Mouse (Mus musculus): ENCODE measurements at regions not wholly inside any gene's neighbourhood (a gene's known extent, or its start where the extent isn't known, plus 50 kb on each side); places are given as distances from the start of the nearest gene placed in this dataset.

DNA sequence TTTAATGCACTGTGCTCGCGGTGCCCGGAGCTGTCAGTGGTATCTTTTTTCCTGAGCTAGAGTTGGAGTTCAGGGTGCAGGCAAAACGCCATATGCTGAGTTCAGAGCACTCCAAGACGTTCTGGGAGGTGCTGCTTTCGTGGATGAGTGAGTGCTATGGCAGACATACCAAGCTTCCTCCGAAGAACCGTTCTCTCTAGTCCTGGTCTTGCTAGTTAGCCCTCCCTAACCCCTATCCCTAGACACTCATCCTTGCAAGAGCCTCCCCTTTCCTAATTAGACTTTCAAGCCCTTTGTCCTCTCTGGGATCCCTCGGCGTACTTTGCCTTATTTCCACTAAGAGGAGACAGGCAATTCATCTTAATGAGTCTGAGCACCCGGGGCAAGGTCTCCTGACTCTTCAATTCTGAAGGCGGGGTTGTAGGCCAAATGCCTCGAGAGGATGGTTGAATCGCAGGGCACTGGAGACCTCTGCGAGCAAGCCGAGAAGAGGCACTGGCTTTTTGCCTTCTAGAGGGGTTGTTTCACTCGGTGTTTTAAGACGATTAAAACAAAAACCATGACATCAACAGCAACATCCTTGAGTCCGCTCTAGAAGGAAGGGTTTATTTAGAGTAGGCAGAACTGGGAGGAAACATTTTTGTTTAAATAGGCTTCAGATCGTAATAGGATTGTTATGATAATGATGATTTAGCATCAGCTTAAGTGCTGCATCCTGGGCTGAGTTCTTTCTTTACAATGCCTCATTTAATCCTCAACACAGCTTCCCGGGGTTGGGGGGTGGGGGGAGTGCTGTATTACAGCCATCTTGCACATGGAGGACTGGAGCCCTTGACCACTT is 243.6 kb downstream of the Ndfip2 start:
- no peak for DNase-seq (ENCODE audit: low read depth, low spot score)

DNA sequence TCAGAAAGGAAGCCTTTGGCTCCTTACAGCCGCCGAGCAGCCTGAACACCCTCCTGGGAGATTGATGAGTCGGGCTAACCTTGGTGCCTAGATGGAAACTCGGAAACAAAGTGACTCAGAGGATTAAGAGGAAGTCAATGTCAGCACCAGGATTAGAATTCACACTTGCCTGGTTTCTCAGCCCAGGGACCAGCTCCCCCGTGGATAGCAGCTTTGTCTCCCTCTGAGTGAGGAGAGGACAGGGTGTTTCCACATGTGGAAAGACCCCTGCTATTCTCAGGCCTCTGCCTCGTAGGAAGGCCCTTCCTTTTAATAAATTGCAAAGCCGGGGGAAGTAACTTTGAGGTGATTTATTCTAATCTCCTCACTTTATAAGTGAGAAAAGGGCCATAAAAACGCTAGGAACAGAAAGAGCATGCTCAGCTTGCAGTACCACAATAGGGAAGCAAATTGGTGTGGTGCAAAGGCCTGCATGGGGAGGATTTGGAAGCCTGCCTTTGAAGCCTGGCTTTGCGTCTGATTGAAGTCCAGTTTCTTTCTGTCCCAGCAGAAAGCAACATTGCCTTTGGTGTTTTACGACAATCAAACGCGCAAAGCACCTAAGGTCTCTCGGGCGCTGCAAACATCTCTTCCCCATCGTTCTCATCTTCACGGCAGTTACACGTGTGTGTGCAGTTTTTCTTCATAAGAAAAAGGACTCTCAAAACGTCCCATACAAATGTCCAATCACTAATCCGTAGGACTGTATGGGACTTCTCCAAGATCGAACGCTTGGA is 242.8 kb downstream of the Ndfip2 start:
- no peak for DNase-seq (ENCODE audit: low read depth, low spot score)

DNA sequence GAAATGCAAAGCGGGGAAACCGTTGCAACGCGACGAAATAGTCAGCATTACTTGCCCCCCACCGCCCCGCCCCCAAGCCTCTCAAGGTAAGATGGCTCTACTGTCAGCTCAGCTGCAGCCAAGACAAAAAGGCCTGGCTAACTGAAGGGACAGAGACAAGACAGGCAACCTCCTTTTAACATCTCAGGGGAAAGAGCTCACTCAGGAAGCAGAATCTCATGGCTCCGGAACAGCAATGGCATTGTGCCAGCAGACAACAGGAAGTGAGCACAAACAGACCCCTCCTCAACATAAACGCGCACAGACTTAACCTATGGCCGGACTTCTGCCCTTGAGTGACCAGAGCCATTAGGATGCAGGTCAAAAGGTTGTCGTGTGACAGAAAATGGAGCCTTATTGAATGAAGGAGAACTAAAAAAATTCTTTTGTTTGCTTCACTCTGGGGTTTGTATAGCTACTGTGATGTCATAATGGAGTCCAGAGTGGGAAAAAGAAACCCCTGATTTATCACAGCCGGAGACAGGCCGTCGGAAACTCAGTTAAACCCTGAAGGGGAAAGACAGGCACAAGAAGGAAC is 241.0 kb downstream of the Ndfip2 start:
- no peak for DNase-seq (ENCODE audit: low read depth, low spot score)

DNA sequence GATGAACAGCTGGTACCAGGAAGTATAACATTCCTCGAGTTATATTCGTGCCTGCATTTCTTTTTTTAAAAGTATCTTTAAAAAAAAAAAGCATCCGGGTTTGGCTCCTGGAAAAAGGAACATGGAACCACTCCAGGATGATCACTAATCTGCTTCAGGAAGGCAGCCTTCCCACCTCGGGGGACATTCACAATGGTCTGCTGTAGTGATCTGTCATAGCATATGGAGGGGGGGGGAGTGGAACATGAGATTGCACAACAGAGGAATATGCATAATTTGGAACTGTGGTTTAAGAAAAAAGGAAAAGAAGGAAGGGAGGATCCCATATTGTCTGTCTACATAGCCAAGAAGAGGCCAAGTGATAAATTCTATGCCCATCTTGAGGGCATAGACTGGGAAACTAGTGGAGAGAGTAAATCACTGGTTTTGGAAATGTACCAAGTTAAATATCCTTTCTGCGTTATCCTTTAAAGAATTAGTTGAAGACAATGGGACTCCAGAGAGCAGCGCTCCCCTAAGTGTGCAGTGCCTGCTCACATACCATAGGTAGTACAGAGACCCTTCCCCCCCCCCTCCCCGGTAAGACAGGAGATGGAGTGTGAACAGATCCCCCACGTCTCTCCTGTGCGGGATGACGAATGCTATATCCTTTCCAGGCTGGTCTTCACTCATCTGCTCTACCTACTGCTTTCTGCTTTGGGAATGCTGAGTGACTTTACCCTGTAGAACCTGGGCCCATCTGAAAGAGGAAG is 240.0 kb downstream of the Ndfip2 start:
- no peak for DNase-seq (ENCODE audit: low read depth, low spot score)

DNA sequence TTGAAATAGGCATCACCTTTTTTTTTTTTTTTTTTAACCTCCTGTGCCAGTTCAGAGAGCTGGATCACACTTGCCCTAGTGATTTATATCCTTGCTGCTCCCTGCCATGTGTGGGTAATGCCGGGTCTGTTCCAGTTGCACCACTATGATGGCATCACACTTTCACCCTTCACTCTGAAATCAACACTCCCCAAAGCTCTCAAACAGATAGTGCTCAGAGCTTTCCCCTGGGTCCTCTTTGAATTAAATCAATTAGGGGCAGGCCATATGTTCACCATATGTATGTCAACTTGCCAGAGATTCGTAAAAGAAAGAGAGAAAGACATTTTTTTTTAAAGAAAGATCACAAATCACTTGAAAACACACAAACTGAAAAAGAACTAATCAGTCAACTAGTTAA is 236.8 kb downstream of the Ndfip2 start:
- DNase-seq (ENCODE audit: low read depth, low spot score): no peak

DNA sequence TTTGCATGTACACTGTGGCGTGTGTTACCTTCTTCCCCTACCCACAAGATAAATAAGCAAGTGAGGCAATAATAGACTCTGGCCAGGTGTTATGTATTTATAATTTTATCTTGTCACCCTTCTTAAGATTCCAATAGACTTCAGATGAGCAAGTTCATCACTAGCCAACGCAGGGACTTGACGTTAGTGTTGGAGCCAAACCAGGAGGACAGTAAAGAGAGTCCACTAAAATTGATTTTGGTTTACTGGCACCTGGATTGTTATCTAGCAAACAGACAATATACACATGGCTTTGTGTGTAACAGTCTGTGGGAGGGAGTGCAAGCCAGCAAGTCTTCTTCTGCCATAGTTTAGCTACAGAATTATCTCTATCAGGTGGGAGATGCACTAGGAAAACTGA is 236.0 kb downstream of the Ndfip2 start:
- DNase-seq (ENCODE audit: low read depth, low spot score): no peak

DNA sequence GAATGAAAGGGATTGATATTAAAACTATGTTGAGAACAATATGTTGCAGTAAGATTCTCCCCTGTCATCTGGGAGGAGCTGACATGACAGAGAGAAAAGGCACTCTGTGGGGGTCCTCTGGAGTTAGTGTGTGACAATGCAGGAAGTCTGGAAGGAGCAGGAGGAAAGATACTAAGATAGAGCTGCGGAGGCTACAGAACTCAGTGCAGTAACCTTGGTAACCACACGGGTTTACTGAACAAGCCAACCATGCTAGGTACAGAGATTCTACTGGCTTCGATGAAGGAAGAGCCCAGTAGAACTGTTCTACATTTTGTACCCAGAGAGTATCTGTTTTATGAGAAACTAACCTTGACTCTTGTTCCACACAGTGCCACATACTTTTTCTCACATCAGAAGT is 231.8 kb downstream of the Ndfip2 start:
- no peak for DNase-seq (ENCODE audit: low read depth, low spot score)

DNA sequence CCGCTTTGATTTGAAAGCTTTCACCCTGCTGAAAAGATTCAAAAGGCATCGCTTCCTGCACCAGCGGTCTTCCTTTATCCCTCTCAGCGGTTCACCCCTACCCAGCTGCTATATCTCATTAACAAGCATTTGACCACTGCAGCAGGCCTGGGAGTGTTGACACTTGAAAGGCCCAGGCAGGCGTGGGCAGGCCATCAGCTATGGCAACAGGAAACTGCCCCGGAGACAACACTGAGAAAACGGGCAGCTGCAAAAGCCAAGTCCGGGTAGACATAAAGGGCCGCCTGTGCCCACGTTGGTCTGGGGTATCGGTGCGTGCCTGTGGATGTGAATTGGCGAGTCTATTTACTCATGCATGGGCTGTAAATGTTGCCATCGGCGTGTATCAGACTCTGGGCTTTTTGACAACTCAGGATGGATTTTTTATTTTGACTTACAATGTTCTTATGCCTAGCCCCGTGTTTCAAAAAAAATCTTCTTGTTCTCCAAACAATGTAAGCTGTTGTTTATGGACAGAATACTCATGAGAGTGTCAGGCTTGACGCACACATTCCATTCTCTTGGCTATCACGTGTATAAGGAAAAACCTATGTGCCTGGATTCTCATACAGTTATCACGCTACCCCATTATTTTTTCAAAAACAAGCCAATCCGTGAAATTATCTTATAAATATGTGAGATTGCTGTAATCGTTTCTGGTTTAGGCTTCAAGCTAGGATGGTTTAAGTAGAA is 225.1 kb downstream of the Ndfip2 start:
- DNase-seq (ENCODE audit: low read depth, low spot score): no peak

DNA sequence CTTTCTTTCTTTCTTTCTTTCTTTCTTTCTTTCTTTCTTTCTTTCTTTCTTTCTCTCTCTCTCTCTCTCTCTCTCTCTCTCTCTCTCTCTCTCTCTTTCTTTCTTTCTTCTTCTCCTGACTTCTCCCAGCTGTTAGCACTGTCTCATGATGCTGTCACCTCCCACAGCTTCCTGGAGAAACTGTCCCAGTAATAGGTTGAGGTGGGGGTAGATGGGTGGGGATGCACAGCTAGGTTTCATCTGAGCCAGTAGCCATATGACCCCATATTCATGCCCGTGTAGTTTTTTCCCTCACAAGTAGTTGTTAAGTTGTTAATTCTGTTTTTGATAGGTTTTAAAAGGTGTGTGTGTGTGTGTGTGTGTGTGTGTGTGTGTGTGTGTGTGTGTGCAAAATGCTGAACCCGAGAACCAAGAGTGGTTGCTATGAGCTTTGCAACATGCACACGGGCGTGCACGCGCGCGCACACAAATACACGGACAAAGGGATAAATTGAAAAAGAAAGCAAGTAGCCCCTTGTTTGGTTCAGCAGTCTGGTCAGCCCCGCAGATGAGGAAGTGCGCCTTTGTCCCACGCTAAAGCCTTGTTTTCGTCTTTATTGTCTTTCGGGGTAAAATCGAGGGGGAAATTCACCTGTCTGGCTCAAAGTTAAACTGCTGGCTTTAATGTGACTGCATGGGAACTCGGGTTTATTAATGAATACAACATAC is 224.4 kb downstream of the Ndfip2 start:
- DNase-seq (ENCODE audit: low read depth, low spot score): no peak

DNA sequence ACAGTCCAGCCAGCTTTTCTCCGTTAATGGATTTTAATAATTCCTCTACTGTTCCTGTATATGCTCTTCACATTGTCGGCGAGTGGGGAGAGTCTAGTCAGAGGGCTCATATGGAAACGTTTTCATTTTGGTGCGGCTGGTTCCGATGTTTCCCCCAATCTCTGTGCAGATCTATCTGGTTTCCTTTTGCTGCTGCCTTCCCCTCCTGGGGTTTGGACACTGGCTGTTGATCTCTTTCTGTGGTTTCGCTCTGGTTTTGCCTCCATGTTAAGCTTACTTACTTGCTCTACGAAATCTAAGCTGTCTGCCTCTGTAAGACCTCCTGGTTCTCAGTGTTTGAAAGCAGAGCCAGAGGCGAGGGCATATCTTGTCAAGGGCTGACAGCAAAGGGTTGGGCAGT is 221.7 kb downstream of the Ndfip2 start:
- no peak for DNase-seq (ENCODE audit: low read depth, low spot score)

DNA sequence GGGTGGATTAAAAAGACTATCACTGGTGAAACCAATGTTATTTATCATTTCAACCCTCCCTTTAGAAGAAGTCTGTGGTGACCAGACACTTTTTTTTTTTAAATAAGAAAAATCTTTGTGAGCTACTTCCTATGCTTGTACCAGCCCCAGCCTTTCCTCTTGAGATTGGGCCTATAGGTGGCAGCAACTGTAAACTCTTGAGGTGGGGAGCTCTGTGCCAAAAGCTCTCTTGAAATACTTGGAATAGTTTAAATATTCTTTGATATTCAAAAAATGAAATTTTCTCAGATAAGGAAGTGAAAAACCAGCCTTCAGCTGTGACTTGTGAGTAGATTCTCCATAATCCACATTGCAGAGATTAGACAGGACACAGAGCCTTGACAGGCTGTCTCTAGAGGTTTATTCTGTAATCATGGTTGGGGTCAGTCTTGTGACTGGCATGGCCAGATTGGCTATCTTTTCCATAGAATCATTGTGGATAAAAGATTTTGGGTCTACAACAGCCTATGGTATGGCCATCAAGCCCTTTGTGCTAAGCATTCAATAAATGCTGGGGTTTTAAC is 216.7 kb downstream of the Ndfip2 start:
- peak; percentile 55 for DNase-seq (ENCODE audit: low read depth, low spot score)

DNA sequence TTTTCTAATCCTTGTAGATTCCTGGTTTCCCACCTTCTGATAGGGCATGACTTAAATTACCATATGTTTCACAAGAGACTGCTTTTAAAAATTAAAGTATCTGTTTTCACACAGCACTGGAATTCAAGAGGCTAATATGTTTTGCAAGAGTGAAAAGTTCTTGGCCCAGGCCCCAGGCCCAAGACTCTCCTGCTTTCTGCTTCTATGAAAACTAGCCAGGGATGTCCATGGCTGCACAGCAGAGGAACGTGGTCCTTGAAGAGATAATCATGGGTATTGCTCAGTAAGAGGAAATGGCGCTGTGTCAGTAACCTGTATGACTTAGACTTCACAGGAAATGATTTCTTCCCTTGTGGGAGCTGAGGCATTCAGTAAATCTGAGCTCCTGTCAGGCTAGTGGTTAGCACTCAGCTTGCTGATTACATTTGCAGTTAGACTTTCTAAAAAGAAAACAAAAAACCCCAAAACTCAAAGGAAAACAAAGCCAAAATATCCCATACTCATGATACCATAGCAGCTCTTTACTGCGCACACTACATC is 190.6 kb downstream of the Ndfip2 start:
- DNase-seq (ENCODE audit: low read depth, low spot score): no peak

DNA sequence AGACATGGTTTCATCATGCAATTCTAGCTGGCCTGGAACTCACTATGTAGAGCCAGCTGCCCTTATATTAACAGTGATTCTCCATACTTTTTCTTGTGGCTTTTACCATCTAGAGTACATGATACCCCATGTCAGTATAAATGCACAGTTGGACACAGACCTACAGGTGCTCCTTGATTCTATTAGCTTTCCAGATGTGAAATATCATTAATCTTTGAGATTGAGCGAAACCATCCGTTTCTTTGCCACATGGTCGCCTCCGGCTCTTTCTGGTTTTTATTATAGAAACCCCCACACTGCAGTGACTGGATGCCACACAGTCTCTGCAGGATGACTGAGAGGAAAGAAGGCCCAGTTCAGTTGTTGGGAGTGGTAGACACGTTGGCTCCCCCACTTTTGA is 188.7 kb downstream of the Ndfip2 start:
- DNase-seq (ENCODE audit: low read depth, low spot score): no peak

DNA sequence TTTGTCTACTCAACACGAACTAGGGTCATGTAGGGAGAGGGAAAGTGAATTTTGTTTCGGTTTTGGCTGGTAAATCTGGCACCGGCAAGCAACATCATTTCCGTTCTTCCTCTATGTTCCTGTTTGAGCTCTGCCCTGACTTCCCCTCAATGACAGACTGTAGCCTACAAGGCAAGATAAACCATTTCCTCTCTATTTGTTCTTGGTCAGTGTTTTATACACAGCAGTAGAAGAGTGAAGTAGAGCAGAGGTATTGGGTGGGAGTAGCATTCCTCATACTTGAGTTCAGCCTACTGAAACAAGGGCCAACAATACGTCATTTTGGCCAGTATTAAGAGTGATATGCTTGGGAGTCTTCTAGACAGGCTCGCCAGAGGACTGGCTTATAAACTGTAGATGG is 177.0 kb downstream of the Ndfip2 start:
- no peak for DNase-seq (ENCODE audit: low read depth, low spot score)

DNA sequence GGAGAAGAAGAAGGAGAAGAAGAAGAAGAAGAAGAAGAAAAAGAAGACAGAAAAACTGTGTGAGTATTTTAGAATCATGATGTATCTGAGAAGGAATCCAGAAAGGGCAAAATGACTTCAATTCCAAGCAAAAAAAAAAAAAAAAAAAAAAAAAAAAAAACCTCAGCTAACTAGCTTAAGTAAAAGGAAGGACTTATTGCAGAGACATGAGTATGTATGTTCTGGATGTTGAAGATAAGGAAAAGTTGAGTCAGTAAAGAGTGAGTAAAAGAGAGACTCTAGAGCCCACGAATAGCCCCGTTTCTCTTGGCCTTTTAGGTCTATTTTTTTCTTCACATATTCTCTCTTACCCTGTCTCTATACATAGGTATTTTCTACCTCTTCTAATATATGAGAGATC is 175.1 kb downstream of the Ndfip2 start:
- DNase-seq (ENCODE audit: low read depth, low spot score): no peak

DNA sequence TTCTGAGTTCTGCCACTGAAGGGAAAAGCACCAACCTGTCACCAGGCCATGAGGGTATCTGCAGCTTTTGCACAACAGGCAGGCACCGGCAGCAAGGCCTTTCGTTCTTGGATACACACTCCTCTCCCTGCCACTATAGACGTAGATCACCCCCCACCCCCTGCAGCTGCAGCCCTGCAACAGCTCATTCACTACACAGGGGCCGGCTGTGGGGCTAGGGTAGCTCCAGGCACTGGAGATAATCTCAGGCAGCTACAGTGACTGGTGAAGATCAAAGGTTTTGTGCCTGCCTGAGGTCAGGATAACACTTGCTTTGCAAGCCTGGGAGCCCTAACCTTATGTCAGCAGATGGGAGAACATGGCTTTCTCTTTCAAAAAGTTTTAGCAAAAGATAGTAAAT is 174.3 kb downstream of the Ndfip2 start:
- no peak for DNase-seq (ENCODE audit: low read depth, low spot score)

DNA sequence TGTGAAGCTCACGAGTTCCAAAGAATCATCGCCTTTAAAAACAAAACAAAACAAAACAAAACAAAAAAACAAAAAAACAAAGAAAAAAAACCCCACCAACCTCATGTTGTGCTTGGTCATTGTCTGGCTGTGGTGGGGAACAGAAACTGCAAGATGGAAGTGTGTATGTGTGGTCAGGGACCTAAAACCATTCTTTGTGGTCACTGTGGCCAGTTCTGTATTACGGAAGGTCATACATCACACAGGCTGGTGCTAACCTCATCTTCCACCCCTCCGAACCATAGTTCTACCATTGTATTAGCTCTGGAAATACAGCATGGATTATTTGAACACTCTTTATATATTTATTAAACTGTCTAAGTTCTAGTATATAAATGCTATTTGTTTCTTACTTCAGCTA is 173.2 kb downstream of the Ndfip2 start:
- no peak for DNase-seq (ENCODE audit: low read depth, low spot score)

DNA sequence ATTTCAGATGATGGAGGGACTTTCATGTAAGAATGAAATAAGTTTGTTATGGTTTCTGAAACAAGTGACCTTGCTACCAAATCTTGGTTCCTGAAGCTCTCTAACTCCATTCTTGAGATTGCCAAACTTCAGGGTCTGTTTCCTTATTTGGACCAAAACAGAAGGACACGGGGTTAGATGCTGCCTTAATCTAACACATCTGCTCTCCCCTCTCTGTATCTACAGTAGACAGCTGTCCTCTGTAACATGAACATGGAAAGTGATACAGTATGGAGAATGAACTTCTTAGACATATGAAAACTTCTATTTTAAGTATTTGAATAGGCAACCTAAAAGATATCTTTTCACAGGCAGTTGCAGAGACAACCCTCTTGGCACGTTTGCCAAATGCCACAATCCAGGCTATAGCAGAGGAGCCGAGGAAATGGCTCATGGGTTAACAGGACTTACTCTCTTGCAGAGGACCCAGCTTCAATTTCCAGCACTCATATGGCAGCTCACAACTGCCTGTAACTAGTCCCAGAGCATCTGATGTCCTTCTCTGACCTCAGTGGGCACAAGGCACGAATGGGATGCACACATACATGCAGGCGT is 171.4 kb downstream of the Ndfip2 start:
- DNase-seq (ENCODE audit: low read depth, low spot score): no peak

DNA sequence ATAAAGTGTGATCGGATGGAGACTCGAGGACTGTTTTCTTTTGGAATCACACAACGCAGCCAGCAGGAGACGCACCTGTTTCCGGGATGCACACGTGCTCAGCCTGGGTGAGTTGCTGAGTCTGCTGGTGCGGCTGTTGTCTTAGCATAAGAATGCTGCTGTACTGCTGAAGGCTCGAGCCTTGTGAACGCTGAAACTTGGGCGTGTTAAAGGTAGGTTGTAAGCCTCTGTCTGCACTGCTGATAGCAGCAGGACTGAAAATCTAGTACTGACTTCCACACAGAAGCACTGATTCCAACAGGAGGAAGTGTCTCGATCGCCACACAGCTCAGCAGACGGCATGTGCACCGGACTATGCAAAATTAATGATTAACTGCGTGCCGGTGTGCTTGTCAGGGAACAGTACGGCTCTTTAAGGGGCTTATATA is 169.1 kb downstream of the Ndfip2 start:
- no peak for DNase-seq (ENCODE audit: low read depth, low spot score)

Measured in brain, embryonic 18.5 days (tissue).